Mouse (Mus musculus) liver, adult 2 months (tissue): ENCODE measurements around the gene Wdr83.

Experiments
- CTCF ChIP-seq: fragments of 200-500 bp; IDR thresholded peaks from 2 replicates; pipeline ENCODE4 v1.5.1; 2011; ENCODE audit warnings: low read depth, low read length, control low read depth
- POLR2A ChIP-seq: fragments of 200-500 bp; IDR thresholded peaks from 2 replicates; pipeline ENCODE4 v1.6.1; 2011; ENCODE audit warnings: low read length, control low read depth; ENCODE audit not compliant: insufficient read depth; ENCODE audit errors: extremely low read depth

DNA sequence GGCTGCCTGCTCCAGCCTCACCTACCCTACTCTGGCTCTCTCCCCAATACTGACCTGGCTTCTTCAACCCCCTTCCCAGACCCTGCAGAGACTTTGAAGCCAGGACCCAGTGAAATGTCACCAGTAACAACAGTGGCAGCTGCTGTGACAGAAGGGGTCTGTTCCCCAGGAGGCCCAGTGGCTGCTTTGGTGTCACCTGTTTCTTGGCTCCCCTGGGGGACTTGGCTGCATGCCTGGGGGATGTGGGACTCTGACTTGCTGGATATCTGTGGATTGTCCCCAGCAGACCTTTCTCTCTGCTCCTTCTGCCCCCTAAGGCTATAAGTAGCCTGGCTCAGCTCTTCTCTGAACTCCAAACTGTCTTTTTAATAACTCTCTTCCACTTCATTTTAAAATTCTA, 13.1 kb downstream of the Wdr83 start, which contains the start of gene Gm5741:
- TF ChIP-seq CTCF = no peak
- TF ChIP-seq POLR2A = 0 out of 2 replicates have a peak, but pooled peaks have one; percentile 8
